Mouse (Mus musculus): Measurements from ENCODE around the gene Bche. TPM values are rescaled to one million over a fixed set of nuclear protein-coding genes. Genes with fewer than 3 reads are reported as not detected.

Bche gene
- 1.4 and 2.0 TPM in 2 replicates for polyA plus RNA-seq (2015; fragmentation: Nextera tagmentation; extraction: Ambion mirVana)

DNA sequence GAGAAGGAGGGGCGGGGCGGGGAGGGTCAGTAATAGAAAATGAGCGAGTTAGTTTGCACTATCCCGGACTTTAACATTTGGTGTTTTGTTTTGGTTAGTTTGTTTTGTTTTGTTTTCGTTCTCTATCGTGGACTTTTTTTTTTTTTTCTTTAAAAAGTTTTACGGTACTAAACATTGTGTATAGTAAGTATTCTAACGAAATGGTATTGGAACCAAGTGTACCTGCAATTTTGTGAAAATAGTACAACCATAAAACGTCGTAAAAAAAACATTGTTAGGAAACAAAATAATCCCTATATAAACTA is at the start of gene Bche:
Gene Bche, minus strand, starts transcription at position 6 of the 305 bp plus-strand sequence.
- DNase-seq (ENCODE audit: low spot score) = no peak

DNA sequence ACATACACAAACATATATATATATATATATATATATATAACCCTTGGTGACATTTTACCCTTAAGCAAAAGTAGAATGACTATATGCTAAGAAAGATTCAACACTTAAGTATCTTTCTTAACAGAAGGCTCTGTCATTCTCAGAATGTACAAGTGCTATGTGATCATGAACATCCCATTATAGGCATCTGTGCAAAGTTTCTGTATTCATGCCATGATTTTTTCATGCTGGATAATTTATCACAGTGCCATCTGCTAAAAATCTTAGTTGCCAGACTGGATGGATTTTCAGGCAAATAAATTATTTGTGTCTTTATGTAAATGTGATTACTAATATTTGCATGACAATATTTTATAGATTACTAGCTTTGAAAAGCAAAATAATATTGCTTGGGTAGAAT is 33.8 kb upstream of the Bche start:
- DNase-seq (ENCODE audit: low spot score) = no peak

DNA sequence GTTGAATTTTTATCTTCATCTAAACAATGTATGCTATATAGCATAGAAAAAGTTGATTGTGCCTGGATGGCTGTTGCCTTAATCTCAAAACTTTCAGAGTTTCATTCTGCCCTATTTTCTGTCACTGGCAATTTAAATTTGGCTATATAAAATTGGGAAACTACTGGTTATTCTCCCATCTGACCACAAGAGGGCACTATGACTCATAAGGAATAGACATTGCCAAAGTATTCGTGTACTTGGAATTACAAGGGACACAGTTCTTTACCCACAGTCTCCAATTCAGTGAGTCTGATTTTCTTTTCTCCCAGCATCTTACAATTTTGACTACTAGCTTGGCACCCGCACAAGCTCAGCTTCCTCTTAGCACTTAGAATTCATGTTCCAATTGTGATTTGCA is 23.5 kb upstream of the Bche start:
- DNase-seq (ENCODE audit: low spot score) = no peak

DNA sequence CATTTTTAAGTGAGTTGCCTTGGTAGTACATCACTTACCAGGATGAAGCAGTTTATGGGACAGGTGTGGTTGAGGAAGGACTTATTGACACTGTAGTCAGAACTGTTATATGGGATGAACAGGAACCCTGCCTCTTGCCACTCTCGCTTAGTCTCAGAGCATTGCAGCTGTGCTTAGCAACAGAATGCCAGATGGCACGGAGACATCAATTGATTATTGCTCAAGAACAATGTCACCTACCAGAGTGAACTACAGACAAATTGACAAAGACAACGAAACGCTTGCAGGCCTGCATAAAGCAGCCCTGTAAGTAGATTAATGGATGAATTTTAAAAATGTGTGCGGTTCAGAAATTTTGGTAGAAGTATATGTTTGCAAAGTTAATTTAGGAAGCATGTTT is 21.3 kb upstream of the Bche start:
- DNase-seq (ENCODE audit: low spot score) = no peak

DNA sequence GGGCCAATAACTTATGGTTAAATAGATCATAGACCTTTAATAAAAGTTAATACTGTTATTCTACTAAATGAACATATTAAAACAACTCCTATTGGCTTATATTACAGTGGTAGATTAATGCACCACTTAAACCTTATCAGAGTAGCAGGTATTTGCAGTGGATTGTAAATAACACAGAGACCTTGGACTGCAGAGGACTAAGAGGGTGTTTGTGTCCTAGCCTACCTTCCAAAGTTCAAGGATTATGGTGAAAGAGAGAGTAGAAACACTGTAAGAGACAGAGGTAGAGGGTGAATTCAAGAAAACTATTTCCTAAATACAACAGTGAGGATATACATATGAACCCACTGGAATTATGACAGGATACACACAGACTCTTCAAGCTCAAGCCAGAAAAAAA is 17.5 kb upstream of the Bche start:
- no peak for DNase-seq (ENCODE audit: low spot score)

DNA sequence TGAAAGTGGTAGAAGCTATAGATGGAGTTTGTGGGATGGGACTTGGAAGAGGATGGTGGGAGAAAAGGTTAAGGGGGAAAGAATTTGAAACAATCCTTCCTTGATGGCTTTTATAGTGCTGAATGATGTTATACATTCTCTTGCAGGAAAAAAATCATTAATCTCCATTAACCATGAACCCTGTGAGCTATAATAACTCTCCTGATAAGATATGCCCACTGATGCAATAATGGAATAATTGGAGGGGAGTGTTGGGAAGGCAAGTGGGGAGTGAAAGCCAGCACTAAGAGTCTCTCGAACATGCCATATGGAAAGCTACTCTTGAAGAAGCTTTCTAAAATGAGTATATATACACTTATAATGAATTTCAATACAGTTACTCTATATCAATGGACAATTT is 16.7 kb upstream of the Bche start:
- no peak for DNase-seq (ENCODE audit: low spot score)

DNA sequence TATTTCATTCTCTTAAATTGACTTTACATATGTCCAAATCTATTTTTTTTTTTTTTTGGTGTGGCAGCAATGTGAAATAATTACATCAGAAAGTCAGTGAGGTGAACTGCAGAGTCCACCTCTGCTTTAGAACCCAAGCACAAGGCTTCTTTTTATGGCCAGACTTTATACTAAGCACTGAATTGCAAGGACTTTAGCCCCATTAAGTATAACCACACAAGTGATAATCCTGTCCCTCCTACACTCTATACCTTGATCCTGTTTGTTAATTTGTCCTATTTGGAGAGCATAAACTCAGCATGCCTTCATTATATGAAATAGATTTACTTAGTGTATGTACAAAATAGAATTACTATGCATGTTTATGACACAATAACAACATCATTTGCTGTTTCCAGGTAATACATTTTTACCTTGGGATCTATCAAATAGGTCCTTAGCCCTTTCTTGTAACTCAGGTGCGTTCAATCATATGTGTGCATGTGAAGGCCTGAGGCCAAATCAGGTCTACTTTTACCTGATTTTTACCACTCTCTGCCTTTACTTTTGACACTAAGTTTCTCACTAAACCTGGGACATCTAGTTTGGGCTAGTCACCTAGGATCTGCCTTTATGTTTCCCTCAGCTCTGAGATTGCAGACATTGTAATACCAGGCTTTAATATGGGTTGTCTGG is 9.5 kb upstream of the Bche start:
- DNase-seq (ENCODE audit: low spot score) = no peak

DNA sequence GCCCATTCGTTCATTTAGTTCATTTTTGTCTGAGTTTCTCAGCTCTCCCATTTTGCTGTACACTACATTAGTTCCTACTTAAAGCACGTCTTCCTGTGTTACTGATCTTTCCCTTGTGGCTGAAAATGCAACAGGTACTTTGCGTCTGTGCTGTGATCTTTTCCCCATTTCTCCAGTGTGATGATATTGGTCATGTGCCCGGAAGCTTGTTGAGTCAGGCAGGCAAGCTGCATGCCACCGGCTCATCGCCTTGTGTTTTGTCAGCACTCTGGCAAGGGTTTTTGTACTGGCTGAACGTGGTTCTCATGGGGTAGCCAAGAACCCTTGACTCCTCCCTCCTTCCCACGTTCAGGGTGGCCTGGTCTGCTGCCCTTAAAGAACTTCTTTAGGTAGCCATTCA is 1.7 kb upstream of the Bche start:
- DNase-seq (ENCODE audit: low spot score) = no peak

DNA sequence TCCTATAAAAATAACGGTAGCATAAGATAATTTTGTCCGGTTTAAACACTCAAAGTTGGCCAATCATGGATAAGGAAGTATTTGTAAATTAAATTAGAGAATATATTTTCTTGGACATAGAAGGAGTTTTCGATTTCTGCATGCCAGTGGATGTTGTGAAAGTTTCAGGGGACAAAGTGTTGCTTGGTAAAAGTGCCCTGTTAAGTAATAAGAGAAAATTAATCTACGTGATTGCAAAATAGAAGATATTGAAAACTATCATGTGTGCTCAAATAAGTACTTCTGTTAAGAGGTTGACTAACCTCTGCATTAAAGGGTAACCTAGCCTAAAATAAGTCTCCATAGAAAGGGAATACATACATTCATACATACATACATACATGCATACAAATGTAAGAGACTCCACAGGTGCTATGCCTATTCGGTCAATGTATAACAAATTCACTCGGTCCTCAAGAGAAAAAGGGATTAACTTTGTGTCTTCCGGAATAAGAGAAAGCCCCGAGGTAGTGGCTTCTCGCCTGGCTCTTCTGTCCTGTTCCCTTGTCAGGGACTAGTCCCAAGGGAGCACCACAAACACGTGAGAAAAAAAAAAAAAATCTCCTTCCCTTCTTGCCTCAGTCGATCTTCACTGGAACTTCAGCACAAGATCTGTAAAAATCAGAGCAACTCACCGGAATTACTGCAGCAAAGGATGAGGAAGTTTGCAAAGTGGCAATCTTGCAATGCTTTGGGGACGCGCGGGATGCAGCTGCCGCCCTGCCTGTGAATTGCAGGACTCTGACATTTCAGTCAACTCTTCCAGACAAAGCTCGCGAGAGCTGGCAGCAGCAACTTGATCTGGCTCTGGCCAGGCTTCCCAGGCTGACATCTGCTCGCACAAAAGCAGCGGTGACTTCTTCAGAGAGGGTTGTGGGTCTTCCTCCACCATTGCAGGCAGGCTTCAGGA is 480 bp downstream of the Bche start:
- no peak for DNase-seq (ENCODE audit: low spot score)

DNA sequence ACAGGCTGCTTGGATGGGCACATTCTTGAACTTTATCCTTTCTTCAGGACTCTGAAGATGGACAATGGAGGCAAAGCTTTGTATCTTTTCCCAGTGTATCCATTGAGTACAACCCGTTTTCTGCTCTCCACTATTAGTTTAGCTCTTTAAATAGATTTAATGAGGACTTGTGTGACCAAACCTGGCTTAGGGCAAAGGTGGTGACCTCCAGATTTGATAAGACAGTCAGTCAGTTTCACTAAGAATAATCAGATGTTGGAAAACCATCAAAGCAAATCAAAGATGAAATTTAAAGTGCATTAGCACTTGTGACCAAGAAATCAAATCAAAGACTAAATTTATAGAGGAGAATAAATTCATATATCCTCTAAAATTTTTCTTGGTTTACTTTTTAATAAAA is 1.7 kb downstream of the Bche start:
- no peak for DNase-seq (ENCODE audit: low spot score)

DNA sequence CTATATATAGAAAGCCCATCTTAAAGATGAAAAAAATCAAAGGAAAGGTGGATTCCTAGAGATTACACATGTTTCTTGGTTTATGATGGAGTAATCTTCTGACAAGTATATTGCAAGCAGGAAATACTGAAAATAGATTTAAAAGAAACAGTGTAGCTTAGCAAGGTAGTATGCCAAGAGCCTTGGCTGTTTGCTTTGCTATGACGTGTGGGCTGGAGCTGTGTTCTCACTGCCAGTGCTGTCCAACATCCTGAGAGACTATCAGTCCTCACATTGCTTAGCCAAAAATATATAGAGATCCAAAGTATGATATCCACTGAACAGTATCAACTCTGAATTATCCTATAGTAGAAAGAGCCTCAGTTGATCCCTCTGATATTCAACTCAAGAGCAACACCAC is 9.3 kb downstream of the Bche start:
- no peak for DNase-seq (ENCODE audit: low spot score)

DNA sequence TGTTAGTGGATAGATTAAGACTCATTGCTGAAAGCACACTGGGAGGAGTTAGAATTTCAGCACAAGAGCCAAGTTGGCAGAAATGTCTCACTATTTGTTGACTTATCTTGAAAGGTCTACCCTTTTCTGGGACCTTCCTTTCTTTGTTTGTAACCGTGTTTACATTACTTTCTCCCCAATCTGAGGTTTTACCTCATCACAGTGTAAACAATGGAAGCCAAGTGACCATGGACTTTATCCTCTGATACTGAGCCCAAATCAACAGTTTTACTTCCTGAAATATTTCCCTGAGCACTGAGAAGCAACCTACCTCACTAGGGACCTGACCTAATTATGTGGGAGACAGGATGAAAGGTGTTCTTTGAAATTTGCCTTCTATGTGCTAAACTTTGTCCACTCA is 34.9 kb downstream of the Bche start:
- no peak for DNase-seq (ENCODE audit: low spot score)

DNA sequence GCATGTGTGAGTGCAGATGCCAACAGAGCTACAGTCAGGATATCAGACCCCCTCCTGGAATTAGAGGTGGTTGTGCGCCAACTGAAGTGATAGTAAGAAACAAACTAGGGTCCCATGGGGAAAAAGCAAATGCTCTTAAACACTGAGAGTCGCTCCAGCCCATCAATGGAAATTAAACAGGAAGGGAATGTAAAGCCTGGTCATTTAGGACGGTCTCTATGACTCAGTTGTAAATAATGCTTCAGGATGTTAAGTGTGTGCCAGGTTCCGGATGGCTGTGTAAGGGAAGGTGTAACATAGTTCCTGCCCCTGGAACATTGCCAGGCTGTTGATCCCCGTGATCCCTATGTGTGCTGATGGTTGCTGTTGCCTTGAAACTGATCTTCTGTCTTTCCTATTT is 40.0 kb downstream of the Bche start:
- no peak for DNase-seq (ENCODE audit: low spot score)

DNA sequence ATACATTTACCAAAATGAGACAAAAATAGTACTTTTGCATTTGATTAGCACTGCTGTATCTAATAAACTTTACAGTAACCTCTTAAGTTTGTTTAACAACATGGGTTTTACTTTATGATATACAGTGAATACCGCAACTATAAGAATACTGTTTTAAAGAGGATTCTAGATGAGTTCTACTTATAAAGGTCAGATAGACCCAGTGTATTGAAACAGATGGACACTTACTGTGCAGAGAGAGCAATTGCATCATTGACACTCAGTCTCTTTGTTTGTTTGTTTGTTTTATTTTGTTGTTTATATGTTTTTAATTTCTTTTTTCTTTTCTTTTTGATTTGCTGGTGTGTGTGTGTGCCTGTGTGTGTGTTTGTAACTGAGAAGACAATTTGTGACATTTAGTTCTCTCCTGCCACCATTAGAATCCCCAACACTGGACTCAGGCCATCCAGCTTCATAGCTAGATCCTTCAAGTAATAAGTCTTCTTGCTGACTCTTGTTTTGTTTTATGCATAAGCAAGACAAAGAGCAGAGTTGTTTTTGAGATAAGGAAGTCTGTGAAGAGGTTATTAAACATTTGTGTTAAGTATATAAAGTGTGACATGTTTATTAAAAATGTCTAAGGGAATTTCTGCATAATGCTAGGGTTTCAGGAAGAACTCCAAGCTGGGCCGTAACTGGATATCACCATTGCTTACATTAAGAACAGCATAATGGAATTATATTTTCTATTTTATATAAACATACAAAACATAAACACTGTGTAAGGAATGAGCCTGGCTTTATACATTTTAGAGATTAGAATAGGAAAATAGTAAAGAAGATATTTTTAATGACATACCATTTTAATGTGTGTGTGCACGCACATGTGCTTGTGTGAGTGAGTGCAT is 40.7 kb downstream of the Bche start:
- DNase-seq (ENCODE audit: low spot score) = no peak

DNA sequence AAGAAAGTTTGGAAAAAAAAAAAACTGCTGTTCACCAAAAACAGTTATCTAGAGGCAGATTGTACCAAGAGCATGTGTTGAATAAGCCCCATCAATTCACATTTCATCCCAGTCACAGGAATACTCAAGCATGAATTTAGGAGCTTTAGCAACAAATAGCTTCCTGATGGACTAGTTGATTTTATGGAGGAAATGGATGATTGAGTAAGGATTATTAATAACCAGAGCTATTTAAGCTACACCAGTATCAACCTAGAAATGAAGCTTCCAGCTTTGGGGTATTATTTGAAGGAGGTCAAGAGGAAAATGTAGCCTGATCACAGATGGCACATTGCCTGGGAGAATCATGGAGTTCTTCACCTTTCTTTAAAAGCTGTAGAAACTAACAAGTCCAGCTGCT is 57.9 kb downstream of the Bche start:
- DNase-seq (ENCODE audit: low spot score) = no peak

DNA sequence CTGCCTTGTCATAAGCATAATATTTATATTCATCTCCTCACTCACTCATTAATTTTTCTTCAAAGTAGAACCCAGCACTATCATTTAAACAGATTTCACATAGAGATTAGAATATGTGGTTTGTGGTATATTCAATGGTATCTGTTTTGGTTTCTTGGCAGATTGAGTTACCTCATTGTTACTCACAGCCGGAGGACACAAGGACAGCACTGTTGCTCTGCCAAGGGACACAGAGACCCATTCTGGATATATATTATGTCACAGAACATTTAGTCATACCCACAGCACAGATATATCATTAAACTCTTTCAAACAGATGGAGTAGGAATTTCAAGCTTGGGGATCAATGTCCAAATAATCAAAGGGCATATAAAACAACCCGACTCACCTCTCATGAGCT is 61.2 kb downstream of the Bche start:
- no peak for DNase-seq (ENCODE audit: low spot score)

DNA sequence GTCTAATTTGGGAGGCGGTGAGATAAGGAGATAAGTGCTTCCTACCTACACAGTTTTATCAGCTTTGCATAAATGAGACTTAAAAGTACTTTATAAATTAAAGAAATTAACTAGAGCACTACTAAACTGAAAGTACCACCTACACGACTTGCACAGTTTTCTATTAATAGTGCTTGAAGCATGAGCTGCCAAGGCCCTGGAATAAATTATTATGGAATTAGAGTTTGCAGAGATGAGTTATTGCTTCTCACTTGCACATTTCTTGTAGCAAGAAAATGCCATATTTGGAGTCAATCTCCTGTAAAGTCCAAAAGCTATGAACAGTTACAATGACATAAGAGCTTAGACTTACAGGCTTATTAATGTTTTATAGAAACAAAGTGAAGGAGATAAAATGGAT is 96.8 kb downstream of the Bche start:
- no peak for DNase-seq (ENCODE audit: low spot score)

DNA sequence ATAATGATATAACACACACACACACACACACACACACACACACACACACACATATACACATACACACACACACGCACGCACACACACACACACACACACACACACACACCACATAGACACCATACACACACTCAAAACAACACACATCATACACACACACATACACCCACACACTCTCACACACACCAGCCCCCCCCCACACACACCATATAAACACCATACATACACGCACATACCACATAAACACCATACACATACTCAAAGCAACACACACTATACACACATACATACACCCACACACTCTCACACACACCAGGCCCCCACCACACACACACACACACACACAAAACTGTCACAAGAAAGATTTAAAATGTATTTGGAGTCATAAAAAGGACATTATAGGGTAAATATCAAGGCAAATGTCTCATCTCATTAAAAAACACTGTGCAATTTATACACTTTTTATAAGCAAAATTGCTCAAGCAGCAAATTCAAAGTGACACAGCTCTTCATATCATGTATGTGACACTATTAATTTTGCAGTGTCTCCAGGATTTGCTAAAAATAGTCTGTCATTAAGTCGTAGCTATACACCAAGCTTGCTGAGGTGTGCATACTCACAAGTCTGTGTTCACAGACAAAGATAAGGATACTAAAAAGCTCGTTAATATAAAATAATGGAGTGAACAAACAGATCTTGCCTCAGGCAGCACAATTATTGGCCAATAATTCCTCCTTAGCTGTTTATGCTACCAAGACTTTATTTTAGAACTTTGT is 116.3 kb downstream of the Bche start:
- no peak for DNase-seq (ENCODE audit: low spot score)
